9 mouse cellular contexts compared by ENCODE assay signal in genomic region chrX:13656721-13657120, GRCm38 (mm10). TPM values are rescaled to one million over a fixed set of nuclear protein-coding genes. Genes with fewer than 3 reads are reported as not detected.
A peak's percentile ranks its signal among the peaks of the same experiment; 100 is the strongest.
DNase-seq lines count a peak whose midpoint lies in the region; ATAC-seq and TF ChIP-seq lines count a peak whose summit lies in the region.
"Had no signal": no experiment of that assay in that cellular context is flagged by ENCODE, and none has a peak within 500 bp of the region (broad histone marks: within the 10 kb centered on the region; RNA-seq: fewer than 3 reads in every experiment).

No protein-coding gene starts in this region.

- DNase-seq in heart, adult 8-10 months (ENCODE audit: low spot score): peak; percentile 35
- peak; percentile 22 for DNase-seq in thymus, adult 2 months
- no peak for DNase-seq in thymus, adult 18-20 months
- DNase-seq in cerebellum, adult 18-20 months: peak; percentile 30 to 65
- DNase-seq in hindlimb bud, embryonic 11.5 days (ENCODE audit: extremely low spot score, low read depth, low spot score): peak; percentile 2

- H3K4me1 ChIP-seq in heart, embryonic 12.5 days (replicated peaks): no peaks in the 10 kb centered on the region
- no peaks in the 10 kb centered on the region for H3K4me1 ChIP-seq in thymus, adult 2 months (replicated peaks; ENCODE audit: control insufficient read depth, insufficient read depth, low read length)

- no peaks in the 10 kb centered on the region for H3K9me3 ChIP-seq in heart, embryonic 12.5 days (replicated peaks)

- no peak overlapping the region for H3K9ac ChIP-seq in heart, embryonic 12.5 days

- no peak for TF ChIP-seq POLR2A in thymus, adult 2 months (IDR thresholded peaks at IDR 0.05; ENCODE audit: control insufficient read depth, extremely low read depth, insufficient read depth, low read length, poor library complexity)

- no peak overlapping the region for H3K4me2 ChIP-seq in heart, embryonic 12.5 days

- TF ChIP-seq CTCF in thymus, adult 2 months (IDR thresholded peaks at IDR 0.05; ENCODE audit: borderline replicate concordance, control insufficient read depth, extremely low read depth, insufficient read depth, low read length, poor library complexity): no peak

- ATAC-seq in heart, embryonic 12.5 days (ENCODE audit: insufficient number of reproducible peaks, low FRiP score): no peak
- 0 out of 2 replicates have a peak, but pooled peaks have one; percentile 23 for ATAC-seq in megakaryocyte progenitor cell, adult 5-6 weeks (replicated peaks; ENCODE audit: poor library complexity)
- no peak for ATAC-seq in monocyte, adult 5-6 weeks (replicated peaks; ENCODE audit: insufficient number of reproducible peaks, low FRiP score, low TSS enrichment, poor library complexity, severe bottlenecking)

- no peaks in the 10 kb centered on the region for H3K27me3 ChIP-seq in heart, embryonic 12.5 days (replicated peaks)
- H3K27me3 ChIP-seq in thymus, adult 2 months (ENCODE audit: control insufficient read depth, insufficient read depth, low read length): no peaks in the 10 kb centered on the region

- H3K36me3 ChIP-seq in heart, embryonic 12.5 days: no peaks in the 10 kb centered on the region
- no peaks in the 10 kb centered on the region for H3K36me3 ChIP-seq in thymus, adult 2 months (ENCODE audit: control insufficient read depth, insufficient read depth, low read length)

- no peak overlapping the region for H3K4me3 ChIP-seq in heart, embryonic 12.5 days
- no peak overlapping the region for H3K4me3 ChIP-seq in thymus, adult 2 months (ENCODE audit: control insufficient read depth, insufficient read depth, low read length)

- no peak overlapping the region for H3K27ac ChIP-seq in heart, embryonic 12.5 days (ENCODE audit: poor library complexity, severe bottlenecking)
- no peak overlapping the region for H3K27ac ChIP-seq in thymus, adult 2 months (ENCODE audit: control insufficient read depth, insufficient read depth, low read length)

- 4% methylated on average over 1 of the region's 1 CpGs for WGBS in heart, embryonic 12.5 days
- 7% methylated on average over 1 of the region's 1 CpGs for WGBS in thymus, adult 2 months

RNA-seq across cellular contexts. Expression of gene Gpr82, which starts 4.4 kb away (rescaled TPM):
- total RNA-seq in heart, adult 8-10 months (2022): not detected
- polyA plus RNA-seq in heart, embryonic 12.5 days (2016; fragmentation: Nextera tagmentation; extraction: Ambion mirVana): 0.09 and 0.12 TPM in 2 replicates
- polyA plus RNA-seq in thymus, adult 2 months (2012; rRNA removed): 0.05 TPM in 1 of 2 replicates, not detected in the other
- not detected in 2 replicates for total RNA-seq in megakaryocyte progenitor cell, adult 5-6 weeks (2015)
- not detected in 2 replicates for total RNA-seq in megakaryocyte progenitor cell, adult 5-6 weeks (2017)
- 0.32 to 0.76 TPM (median 0.58 TPM) in 3 replicates for total RNA-seq in monocyte, adult 5-6 weeks (2017)
- total RNA-seq: layer of hippocampus, adult 8-10 months had no signal

RNA-seq across cellular contexts. Expression of gene Gpr34, which starts 24.8 kb away (rescaled TPM):
- total RNA-seq in heart, adult 8-10 months (2022): 1 to 10 TPM in 3 of 4 experiments, under 1 TPM in 1; 0.37 to 2.1 (median 1.7) TPM
- 0.75 and 0.90 TPM in 2 replicates for polyA plus RNA-seq in heart, embryonic 12.5 days (2016; fragmentation: Nextera tagmentation; extraction: Ambion mirVana)
- polyA plus RNA-seq in thymus, adult 2 months (2012; rRNA removed): 0.27 and 0.43 TPM in 2 replicates
- total RNA-seq in megakaryocyte progenitor cell, adult 5-6 weeks (2015): 0.12 and 0.68 TPM in 2 replicates
- total RNA-seq in megakaryocyte progenitor cell, adult 5-6 weeks (2017): 0.17 and 0.41 TPM in 2 replicates
- 1.2 to 6.0 TPM (median 3.8 TPM) in 3 replicates for total RNA-seq in monocyte, adult 5-6 weeks (2017)

Comparison
In these comparisons a context has a peak if more than half of its experiments do, and no peak if none do; other contexts are left out.
1. DNase-seq: peak in heart, adult 8-10 months (single experiment), thymus, adult 2 months (single experiment), cerebellum, adult 18-20 months (2 of 2) and hindlimb bud, embryonic 11.5 days (single experiment); none in thymus, adult 18-20 months (0 of 2).